Mouse (Mus musculus) left cerebral cortex, postnatal 4 days (tissue): ENCODE data around the gene Ulk4. TPM values are rescaled to one million over a fixed set of nuclear protein-coding genes. Genes with fewer than 3 reads are reported as not detected.

Source experiments
- DNase-seq: peaks from one replicate; pipeline ENCODE4 v3.0.0-alpha.2; 2022
- intact Hi-C: fragments of 180-260 bp; cut with DNase I; formaldehyde crosslinking; loops from one replicate; pipeline ENCODE4 v1.15.1; 2025
- total RNA-seq, 2 experiments: library from RNA; stranded (reverse); gene quantifications; 2 replicates each; pipeline ENCODE4 v1.2.3; 2021

Gene Ulk4
- total RNA-seq, 2 experiments from 2014 or later, result 7.9 to 8.0 TPM

GRCm38 (mm10) chr9:121301041-121301920 is 24.3 kb upstream of the Ulk4 start:
- intact Hi-C loops, result no loop called here
- DNase-seq, result no peak

GRCm38 (mm10) chr9:121299976-121300570 is 23.1 kb upstream of the Ulk4 start:
- intact Hi-C loops, result loop anchor here (5.0 kb wide), 2 partner anchors 57 to 72 kb away; no protein-coding TSS in a partner anchor
- DNase-seq, result no peak

- intact Hi-C loops, result loop anchor here (5.0 kb wide), 2 partner anchors 58 to 73 kb away; no protein-coding TSS in a partner anchor
- no peak for DNase-seq
Observed at GRCm38 (mm10) chr9:121299223-121299755, 22.3 kb upstream of the Ulk4 start.

GRCm38 (mm10) chr9:121298411-121299091 is 21.6 kb upstream of the Ulk4 start:
- DNase-seq, result peak; percentile 64
- intact Hi-C loops, result loop anchor here (5.0 kb wide), 2 partner anchors 59 to 74 kb away; no protein-coding TSS in a partner anchor

- intact Hi-C loops, result loop anchor here (5.0 kb wide), 2 partner anchors 59 to 74 kb away; no protein-coding TSS in a partner anchor
- no peak for DNase-seq
Observed at GRCm38 (mm10) chr9:121298065-121298398, 21.0 kb upstream of the Ulk4 start.

- peak; percentile 68 for DNase-seq
- intact Hi-C loops, result loop anchor here (5.0 kb wide), 2 partner anchors 60 to 75 kb away; no protein-coding TSS in a partner anchor
Observed at GRCm38 (mm10) chr9:121297171-121298064, 20.4 kb upstream of the Ulk4 start, which contains the start of gene Trak1. TSS of gene Trak1 (plus strand) at chr9:121297502.

GRCm38 (mm10) chr9:121295221-121295620 is 18.2 kb upstream of the Ulk4 start:
- no peak for DNase-seq
- intact Hi-C loops, result loop anchor here (5.0 kb wide), 2 partner anchors 62 to 77 kb away; no protein-coding TSS in a partner anchor

- DNase-seq, result no peak
- intact Hi-C loops, result no loop called here
Observed at GRCm38 (mm10) chr9:121293187-121293586, 16.2 kb upstream of the Ulk4 start.

GRCm38 (mm10) chr9:121291275-121291674 is 14.3 kb upstream of the Ulk4 start:
- intact Hi-C loops, result no loop called here
- no peak for DNase-seq

GRCm38 (mm10) chr9:121286325-121286901 is 9.4 kb upstream of the Ulk4 start:
- intact Hi-C loops, result no loop called here
- DNase-seq, result no peak

GRCm38 (mm10) chr9:121285341-121286324 is 8.6 kb upstream of the Ulk4 start:
- intact Hi-C loops, result no loop called here
- DNase-seq, result peak; percentile 54

- peak; percentile 32 for DNase-seq
- intact Hi-C loops, result no loop called here
Observed at GRCm38 (mm10) chr9:121284422-121284821, 7.4 kb upstream of the Ulk4 start.

- DNase-seq, result no peak
- intact Hi-C loops, result no loop called here
Observed at GRCm38 (mm10) chr9:121283620-121284185, 6.7 kb upstream of the Ulk4 start.

GRCm38 (mm10) chr9:121281891-121282290 is 4.9 kb upstream of the Ulk4 start:
- DNase-seq, result no peak
- intact Hi-C loops, result no loop called here

- intact Hi-C loops, result loop anchor here (5.0 kb wide), 1 partner anchor 93 kb away; no protein-coding TSS in a partner anchor
- DNase-seq, result no peak
Observed at GRCm38 (mm10) chr9:121279216-121279615, 2.2 kb upstream of the Ulk4 start.

- no peak for DNase-seq
- intact Hi-C loops, result loop anchor here (5.0 kb wide), 1 partner anchor 96 kb away; no protein-coding TSS in a partner anchor
Observed at GRCm38 (mm10) chr9:121276745-121277117, 266 bp downstream of the Ulk4 start.

- intact Hi-C loops, result no loop called here
- DNase-seq, result no peak
Observed at GRCm38 (mm10) chr9:121271561-121271960, 5.4 kb downstream of the Ulk4 start.

GRCm38 (mm10) chr9:121271149-121271548 is 5.8 kb downstream of the Ulk4 start:
- intact Hi-C loops, result no loop called here
- DNase-seq, result no peak
